Mouse (Mus musculus) olfactory bulb, adult 2 months (tissue): ENCODE measurements around the gene Vps35l.

Experiments used
- CTCF ChIP-seq: fragments of 200-500 bp; IDR thresholded peaks from 2 replicates; pipeline ENCODE4 v1.5.1; 2012; ENCODE audit warnings: low read depth, mild to moderate bottlenecking, low read length, moderate library complexity; ENCODE audit not compliant: insufficient read depth
- POLR2A ChIP-seq: fragments of 200-500 bp; IDR thresholded peaks from 2 replicates; pipeline ENCODE4 v1.6.1; 2012; ENCODE audit warnings: mild to moderate bottlenecking, low read depth, low read length, moderate library complexity; ENCODE audit not compliant: insufficient read depth

DNA sequence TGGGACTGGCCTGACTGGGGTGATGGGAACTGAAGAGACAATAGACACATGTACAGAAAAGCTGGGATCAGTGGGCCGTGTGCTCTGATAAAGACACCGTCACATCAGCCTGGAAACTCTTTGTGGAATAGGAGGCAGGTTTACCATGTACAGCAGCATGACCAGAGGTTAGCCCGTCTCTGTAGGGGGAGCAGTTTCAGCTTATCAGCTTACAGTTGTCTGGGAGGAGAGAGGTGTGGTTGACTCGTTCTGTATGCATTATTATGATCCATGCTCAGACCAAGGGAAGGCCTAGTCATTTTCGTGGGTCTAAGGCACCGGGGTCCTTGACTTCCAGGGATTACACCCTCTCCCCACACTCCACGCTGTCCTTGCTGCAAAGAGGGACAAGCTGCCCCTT lies 11.6 kb downstream of the Vps35l start:
- no peak for TF ChIP-seq POLR2A
- TF ChIP-seq CTCF: no peak
